ENCODE assay signal across 15 mouse cellular contexts in the genomic region with DNA sequence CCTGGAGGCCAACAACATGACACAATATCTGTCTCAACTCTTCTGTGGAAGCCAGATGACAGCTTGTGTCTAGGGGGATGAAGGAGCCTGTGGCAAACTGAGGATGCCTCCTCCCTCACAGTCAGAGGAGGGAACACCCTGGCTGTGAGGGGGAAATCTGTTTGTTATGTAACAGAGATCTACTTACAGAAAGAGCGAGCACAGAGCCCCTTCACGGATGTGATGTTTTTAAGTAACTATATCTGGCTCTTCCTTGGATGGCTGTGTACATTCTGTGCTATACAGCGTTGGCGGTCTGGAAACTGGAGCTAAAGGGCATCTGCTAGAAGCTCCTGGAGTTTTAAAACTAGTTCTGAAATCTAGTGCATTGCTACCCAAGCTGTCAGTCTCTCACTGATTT.
DNase-seq lines count a peak whose midpoint lies in the region; ATAC-seq and TF ChIP-seq lines count a peak whose summit lies in the region.
"Had no signal": no experiment of that assay in that cellular context is flagged by ENCODE, and none has a peak within 500 bp of the region (broad histone marks: within the 10 kb centered on the region; RNA-seq: fewer than 3 reads in every experiment).

No protein-coding gene starts in this region.

- H3K4me3 ChIP-seq in layer of hippocampus, adult 2 months, result no peak overlapping the region
- H3K4me3 ChIP-seq: forebrain, embryonic 12.5 days; hindbrain, embryonic 12.5 days; limb, embryonic 15.5 days; neural tube, embryonic 12.5 days had no signal

- TF ChIP-seq CTCF in layer of hippocampus, adult 2 months (conservative IDR thresholded peaks at IDR 0.05), result no peak

- no peak for ATAC-seq in inflammation-experienced regulatory T-cells, adult 6 months
- ATAC-seq: liver, postnatal 0 days had no signal

- peak overlapping the region; percentile 89 for H3K27ac ChIP-seq in layer of hippocampus, adult 2 months
- H3K27ac ChIP-seq: forebrain, embryonic 12.5 days; hindbrain, embryonic 12.5 days; limb, embryonic 15.5 days; neural tube, embryonic 12.5 days had no signal

- peak in 1 of 2 experiments; percentile 50 for DNase-seq in layer of hippocampus, adult 2 months (ENCODE audit: low spot score in 2 of 2)
- DNase-seq in layer of hippocampus, postnatal 25 days (ENCODE audit: extremely low spot score in 1 of 2, low spot score in 1 of 2), result no peak
- DNase-seq in frontal cortex, adult 2 months (ENCODE audit: extremely low spot score in 1 of 2, low spot score in 1 of 2), result peak; percentile 82 to 84
- peak; percentile 78 for DNase-seq in left cerebral cortex, adult 9 months (ENCODE audit: low spot score in 2 of 2)
- peak; percentile 58 for DNase-seq in skeletal muscle tissue, adult 2 months (ENCODE audit: low read depth, low spot score)
- no peak for DNase-seq in cerebellum, adult 9-11 months
- DNase-seq: adrenal gland, postnatal 36 days; liver, postnatal 0 days; lung, postnatal 14 days; thymus, adult 18-20 months had no signal

Comparison
In these comparisons a context has a peak if more than half of its experiments do, and no peak if none do; other contexts are left out.
1. DNase-seq: peak in frontal cortex, adult 2 months (2 of 2), left cerebral cortex, adult 9 months (2 of 2) and skeletal muscle tissue, adult 2 months (single experiment); none in layer of hippocampus, postnatal 25 days (0 of 2) and cerebellum, adult 9-11 months (single experiment).